Mouse (Mus musculus): ENCODE measurements around the gene Zdhhc20.
"Not testable (repeated sequence)": the region's sequence is repeated elsewhere in the genome, so short reads cannot be mapped to it uniquely, and the experiment has no call there.

DNA sequence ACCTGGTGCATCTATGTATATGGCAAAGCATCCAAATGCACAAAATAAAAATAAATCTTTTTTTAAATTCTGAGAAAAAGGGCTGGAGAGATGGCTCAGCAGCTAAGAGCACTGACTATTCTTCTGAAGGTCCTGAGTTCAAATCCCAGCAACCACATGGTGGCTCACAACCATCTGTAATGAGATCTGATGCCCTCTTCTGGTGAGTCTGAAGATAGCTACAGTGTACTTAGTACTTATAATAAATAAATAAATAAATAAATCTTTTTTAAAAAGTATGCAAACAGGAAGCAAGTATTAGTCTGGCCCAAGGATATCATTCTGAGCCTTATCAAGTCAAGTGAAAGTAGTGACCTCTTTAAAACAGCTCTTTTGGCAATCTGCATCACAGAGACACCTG is 34.0 kb downstream of the Zdhhc20 start:
- TF ChIP-seq CTCF (IDR thresholded peaks at IDR 0.05; ENCODE audit: borderline replicate concordance, extremely low read depth, insufficient read depth, insufficient read length); POLR2A (IDR thresholded peaks at IDR 0.05; ENCODE audit: borderline replicate concordance, extremely low read depth, insufficient read depth, insufficient read length, poor library complexity, severe bottlenecking): not testable (repeated sequence)
